Mouse (Mus musculus): ENCODE results near the gene Ssh2. TPM values are rescaled to one million over a fixed set of nuclear protein-coding genes. Genes with fewer than 3 reads are reported as not detected.

Gene Ssh2
- polyA plus RNA-seq, 1 experiment, result 6.1 TPM

- DNase-seq, result no peak
- Histone ChIP-seq H3K4me1 (ENCODE audit: control insufficient read depth, insufficient read depth, low read length) (peaks cover 5% of the 10 kb centered on the region; the same call in 1 of the 2 replicates), H3K4me3 (ENCODE audit: insufficient read depth, low read depth, low read length) (no peak overlapping the region), H3K27me3 (replicated peaks; ENCODE audit: control insufficient read depth, insufficient read depth, low read length) (no peaks in the 10 kb centered on the region), H3K36me3 (ENCODE audit: control insufficient read depth, insufficient read depth, low read length) (no peaks in the 10 kb centered on the region), H3K27ac (ENCODE audit: insufficient read depth, low read depth, low read length) (peak overlapping the region; percentile 37; the same call in 1 of the 2 replicates)
- WGBS, result 48% methylated on average over 2 of the region's 2 CpGs
- TF ChIP-seq CTCF (conservative IDR thresholded peaks at IDR 0.05; ENCODE audit: insufficient read depth, insufficient read length, low read depth, low read length) (no peak), POLR2A (IDR thresholded peaks at IDR 0.05; ENCODE audit: low read depth, low read length) (no peak)
Observed at GRCm38 (mm10) chr11:77182616-77183015, 33.5 kb upstream of the Ssh2 start.

DNA sequence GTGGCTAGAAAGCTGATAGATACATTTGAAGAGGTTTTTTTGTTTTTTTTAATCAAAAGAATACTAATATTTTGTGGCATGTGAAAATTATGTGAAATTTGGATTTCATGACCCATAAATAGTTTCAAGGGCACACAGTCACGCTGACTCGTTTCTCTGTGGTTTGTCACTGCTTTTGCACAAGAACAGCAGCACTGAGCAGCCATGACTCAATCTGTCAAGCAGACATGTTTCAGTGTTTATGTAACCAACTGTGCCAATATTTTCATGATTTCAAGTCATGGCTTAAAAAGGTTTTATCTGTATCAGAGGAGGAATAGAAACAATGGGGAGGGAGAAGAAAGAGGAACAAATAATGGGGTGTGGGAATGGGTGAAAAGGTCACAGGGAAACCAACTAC is 31.2 kb upstream of the Ssh2 start:
- DNase-seq, result no peak
- Histone ChIP-seq H3K36me3 (ENCODE audit: control insufficient read depth, insufficient read depth, low read length) (no peaks in the 10 kb centered on the region), H3K27ac (ENCODE audit: insufficient read depth, low read depth, low read length) (no peak overlapping the region), H3K4me3 (ENCODE audit: insufficient read depth, low read depth, low read length) (no peak overlapping the region), H3K4me1 (ENCODE audit: control insufficient read depth, insufficient read depth, low read length) (peaks cover 5% of the 10 kb centered on the region; the same call in 1 of the 2 replicates), H3K27me3 (replicated peaks; ENCODE audit: control insufficient read depth, insufficient read depth, low read length) (no peaks in the 10 kb centered on the region)
- WGBS, result 61% methylated on average over 2 of the region's 2 CpGs
- TF ChIP-seq CTCF (conservative IDR thresholded peaks at IDR 0.05; ENCODE audit: insufficient read depth, insufficient read length, low read depth, low read length) (no peak), POLR2A (IDR thresholded peaks at IDR 0.05; ENCODE audit: low read depth, low read length) (no peak)

DNA sequence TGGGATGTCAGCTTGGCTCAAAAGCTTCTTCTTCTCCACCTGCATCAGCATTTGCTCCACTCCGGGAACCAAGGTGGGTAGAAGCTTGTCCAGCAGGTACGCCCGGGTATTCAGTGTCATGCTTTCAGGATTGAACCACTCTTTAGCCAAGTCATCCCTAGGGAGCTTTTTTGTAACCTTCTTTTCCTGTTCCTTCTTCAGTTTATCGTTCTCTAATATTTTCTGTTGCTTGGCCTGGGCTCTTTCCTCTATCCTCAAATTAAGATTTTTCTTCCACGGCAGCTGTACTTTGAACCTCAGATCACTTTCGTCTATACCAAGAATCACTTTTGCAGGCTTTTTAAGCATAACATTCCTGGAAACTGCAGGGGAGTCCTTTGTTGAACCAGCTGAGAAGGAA is 27.2 kb upstream of the Ssh2 start, which contains the start of gene Efcab5:
Gene Efcab5, minus strand, starts transcription at position 101 of the 400 bp plus-strand sequence.
- WGBS, result 68% methylated on average over 6 of the region's 6 CpGs
- Histone ChIP-seq H3K4me3 (ENCODE audit: insufficient read depth, low read depth, low read length) (no peak within 1 kb of the TSS), H3K27ac (ENCODE audit: insufficient read depth, low read depth, low read length) (no peak within 1 kb of the TSS)

GRCm38 (mm10) chr11:77193410-77193809 is 22.7 kb upstream of the Ssh2 start:
- WGBS, result 67% methylated on average over 5 of the region's 5 CpGs
- Histone ChIP-seq H3K4me3 (ENCODE audit: insufficient read depth, low read depth, low read length) (no peak overlapping the region), H3K4me1 (ENCODE audit: control insufficient read depth, insufficient read depth, low read length) (peaks cover 17% of the 10 kb centered on the region), H3K36me3 (ENCODE audit: control insufficient read depth, insufficient read depth, low read length) (no peaks in the 10 kb centered on the region), H3K27me3 (replicated peaks; ENCODE audit: control insufficient read depth, insufficient read depth, low read length) (no peaks in the 10 kb centered on the region), H3K27ac (ENCODE audit: insufficient read depth, low read depth, low read length) (peak overlapping the region; percentile 28; the same call in 1 of the 2 replicates)
- no peak for TF ChIP-seq CTCF (conservative IDR thresholded peaks at IDR 0.05; ENCODE audit: insufficient read depth, insufficient read length, low read depth, low read length)
- TF ChIP-seq POLR2A (IDR thresholded peaks at IDR 0.05; ENCODE audit: low read depth, low read length), result no peak
- no peak for DNase-seq

More for the DNA sequence above, 27.2 kb upstream of the Ssh2 start, which contains the start of gene Efcab5:
- Histone ChIP-seq H3K4me1 (ENCODE audit: control insufficient read depth, insufficient read depth, low read length) (0 out of 2 replicates have a peak, but pooled peaks cover 3% of the 10 kb centered on the region), H3K27me3 (replicated peaks; ENCODE audit: control insufficient read depth, insufficient read depth, low read length) (no peaks in the 10 kb centered on the region), H3K36me3 (ENCODE audit: control insufficient read depth, insufficient read depth, low read length) (no peaks in the 10 kb centered on the region)
- TF ChIP-seq CTCF (conservative IDR thresholded peaks at IDR 0.05; ENCODE audit: insufficient read depth, insufficient read length, low read depth, low read length), result no peak
- no peak for TF ChIP-seq POLR2A (IDR thresholded peaks at IDR 0.05; ENCODE audit: low read depth, low read length)
- no peak for DNase-seq

DNA sequence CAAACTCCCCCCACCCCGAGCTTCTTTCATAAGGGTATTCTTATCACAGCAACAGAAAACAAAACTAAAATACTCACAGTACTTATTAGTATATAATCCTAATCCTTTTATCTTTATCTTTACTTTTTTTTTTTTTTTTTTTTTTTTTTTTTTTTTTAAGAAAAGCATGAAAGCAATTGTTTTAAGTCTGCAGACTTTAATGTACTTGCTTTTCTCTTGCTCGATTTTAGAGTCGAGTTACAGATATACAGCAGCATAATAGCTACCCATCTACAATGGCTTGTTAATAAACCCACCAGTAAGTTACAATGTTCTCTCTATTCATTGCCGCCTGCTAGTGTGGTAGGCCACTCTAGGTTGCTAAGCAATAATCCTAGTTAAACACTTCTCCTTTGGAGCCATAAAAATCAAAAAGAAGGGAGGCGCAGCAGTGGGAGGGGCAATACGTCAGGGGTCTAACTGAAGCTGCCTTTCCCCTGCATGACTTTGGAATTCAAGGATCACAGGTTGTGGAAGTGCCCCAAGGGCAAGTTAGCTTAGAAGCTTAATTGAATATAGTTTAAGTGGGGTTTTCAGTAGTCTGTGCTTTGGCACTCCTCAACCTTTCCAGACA is 22.0 kb upstream of the Ssh2 start:
- no peaks in the 10 kb centered on the region for H3K36me3 ChIP-seq (ENCODE audit: control insufficient read depth, insufficient read depth, low read length)
- H3K4me3 ChIP-seq (ENCODE audit: insufficient read depth, low read depth, low read length), result no peak overlapping the region
- H3K27ac ChIP-seq (ENCODE audit: insufficient read depth, low read depth, low read length), result peak overlapping the region; percentile 64; the same call in 1 of the 2 replicates
- 51% methylated on average over 6 of the region's 6 CpGs for WGBS
- H3K27me3 ChIP-seq (replicated peaks; ENCODE audit: control insufficient read depth, insufficient read depth, low read length), result no peaks in the 10 kb centered on the region
- peaks cover 17% of the 10 kb centered on the region for H3K4me1 ChIP-seq (ENCODE audit: control insufficient read depth, insufficient read depth, low read length)
- DNase-seq, result peak; percentile 68
- TF ChIP-seq POLR2A (IDR thresholded peaks at IDR 0.05; ENCODE audit: low read depth, low read length) (no peak), CTCF (conservative IDR thresholded peaks at IDR 0.05; ENCODE audit: insufficient read depth, insufficient read length, low read depth, low read length) (no peak)

- peak overlapping the region; percentile 56; the same call in 1 of the 2 replicates for H3K27ac ChIP-seq (ENCODE audit: insufficient read depth, low read depth, low read length)
- TF ChIP-seq POLR2A (IDR thresholded peaks at IDR 0.05; ENCODE audit: low read depth, low read length) (no peak), CTCF (conservative IDR thresholded peaks at IDR 0.05; ENCODE audit: insufficient read depth, insufficient read length, low read depth, low read length) (no peak)
- no peak for DNase-seq
- H3K4me3 ChIP-seq (ENCODE audit: insufficient read depth, low read depth, low read length), result no peak overlapping the region
- no peaks in the 10 kb centered on the region for H3K36me3 ChIP-seq (ENCODE audit: control insufficient read depth, insufficient read depth, low read length)
- peaks cover 22% of the 10 kb centered on the region for H3K4me1 ChIP-seq (ENCODE audit: control insufficient read depth, insufficient read depth, low read length)
- WGBS, result 71% methylated on average over 1 of the region's 1 CpGs
- H3K27me3 ChIP-seq (replicated peaks; ENCODE audit: control insufficient read depth, insufficient read depth, low read length), result no peaks in the 10 kb centered on the region
Observed at GRCm38 (mm10) chr11:77194762-77195161, 21.3 kb upstream of the Ssh2 start.

GRCm38 (mm10) chr11:77195360-77196109 is 20.6 kb upstream of the Ssh2 start:
- Histone ChIP-seq H3K27ac (ENCODE audit: insufficient read depth, low read depth, low read length) (peak overlapping the region; percentile 67), H3K27me3 (replicated peaks; ENCODE audit: control insufficient read depth, insufficient read depth, low read length) (no peaks in the 10 kb centered on the region), H3K36me3 (ENCODE audit: control insufficient read depth, insufficient read depth, low read length) (no peaks in the 10 kb centered on the region), H3K4me3 (ENCODE audit: insufficient read depth, low read depth, low read length) (no peak overlapping the region), H3K4me1 (ENCODE audit: control insufficient read depth, insufficient read depth, low read length) (peaks cover 23% of the 10 kb centered on the region)
- TF ChIP-seq POLR2A (IDR thresholded peaks at IDR 0.05; ENCODE audit: low read depth, low read length) (no peak), CTCF (conservative IDR thresholded peaks at IDR 0.05; ENCODE audit: insufficient read depth, insufficient read length, low read depth, low read length) (no peak)
- WGBS, result 70% methylated on average over 11 of the region's 11 CpGs
- no peak for DNase-seq

All from kidney, adult 2 months (tissue).